Mouse (Mus musculus) G1E-ER4 (cell line): ENCODE measurements around the gene Tcap. TPM values are rescaled to one million over a fixed set of nuclear protein-coding genes. Genes with fewer than 3 reads are reported as not detected.

Source experiments
- GATA1 ChIP-seq: IDR thresholded peaks from one replicate; pipeline ENCODE4 v1.8.0; 2012; ENCODE audit warnings: low read length, inconsistent platforms
- polyA plus RNA-seq: library from polyadenylated mRNA; stranded (reverse); fragments of >175 nt; gene quantifications from 2 replicates; pipeline ENCODE4 v1.2.3, GENCODE M21; 2012

Gene Tcap
- polyA plus RNA-seq, 1 experiment: not detected

GRCm38 (mm10) chr11:98348083-98348961 is 35.3 kb upstream of the Tcap start, which contains the start of gene Ppp1r1b:
TSS of gene Ppp1r1b (plus strand) at chr11:98348404.
- no peak for TF ChIP-seq GATA1

GRCm38 (mm10) chr11:98349308-98349707 is 34.3 kb upstream of the Tcap start:
- no peak for TF ChIP-seq GATA1

GRCm38 (mm10) chr11:98352272-98352990 is 31.2 kb upstream of the Tcap start:
- TF ChIP-seq GATA1: no peak

- no peak for TF ChIP-seq GATA1
These were observed 29.9 kb upstream of the Tcap start for GRCm38 (mm10) chr11:98353651-98354211.

- TF ChIP-seq GATA1: no peak
These were observed 29.2 kb upstream of the Tcap start for GRCm38 (mm10) chr11:98354445-98354844.

GRCm38 (mm10) chr11:98355732-98356299 is 27.8 kb upstream of the Tcap start:
- TF ChIP-seq GATA1: peak; percentile 62

- TF ChIP-seq GATA1: no peak
These were observed 26.8 kb upstream of the Tcap start for GRCm38 (mm10) chr11:98356625-98357394.

- no peak for TF ChIP-seq GATA1
These were observed 26.0 kb upstream of the Tcap start for GRCm38 (mm10) chr11:98357396-98358160.

- no peak for TF ChIP-seq GATA1
These were observed 25.2 kb upstream of the Tcap start, which contains the start of gene Stard3 for GRCm38 (mm10) chr11:98358161-98359083. TSS of gene Stard3 (plus strand) at chr11:98358368.

- no peak for TF ChIP-seq GATA1
These were observed 22.6 kb upstream of the Tcap start for GRCm38 (mm10) chr11:98360866-98361521.

GRCm38 (mm10) chr11:98363817-98364216 is 19.8 kb upstream of the Tcap start:
- no peak for TF ChIP-seq GATA1

- TF ChIP-seq GATA1: no peak
These were observed 19.2 kb upstream of the Tcap start for GRCm38 (mm10) chr11:98364410-98364809.

GRCm38 (mm10) chr11:98366290-98366689 is 17.3 kb upstream of the Tcap start:
- no peak for TF ChIP-seq GATA1
